Mouse (Mus musculus) thymus, adult 2 months (tissue): ENCODE results near the gene Slco2a1.

Experiments
- CTCF ChIP-seq: fragments of 200-500 bp; IDR thresholded peaks from 2 replicates; pipeline ENCODE4 v1.5.1; 2012; ENCODE audit warnings: mild to moderate bottlenecking, control low read depth, low read length, moderate library complexity, borderline replicate concordance; ENCODE audit not compliant: control insufficient read depth, poor library complexity, insufficient read depth; ENCODE audit errors: extremely low read depth
- POLR2A ChIP-seq: fragments of 200-500 bp; IDR thresholded peaks from 2 replicates; pipeline ENCODE4 v1.6.1; 2012; ENCODE audit warnings: mild to moderate bottlenecking, low read length, control low read depth, moderate library complexity; ENCODE audit not compliant: control insufficient read depth, poor library complexity, insufficient read depth; ENCODE audit errors: extremely low read depth

- TF ChIP-seq POLR2A (no peak), CTCF (no peak)
Measured at GRCm38 (mm10) chr9:103113351-103113750, 124.8 kb downstream of the Slco2a1 start.
